Mouse (Mus musculus): ENCODE results near the gene Grap2. TPM values are rescaled to one million over a fixed set of nuclear protein-coding genes. Genes with fewer than 3 reads are reported as not detected.
"Not testable (repeated sequence)": the region's sequence is repeated elsewhere in the genome, so short reads cannot be mapped to it uniquely, and the experiment has no call there.

The Grap2 gene
- polyA plus RNA-seq, 1 experiment from 2014 or later, result 0.41 TPM

GRCm38 (mm10) chr15:80570226-80570625 is 2.2 kb upstream of the Grap2 start:
- Histone ChIP-seq H3K4me1 (peaks cover 4% of the 10 kb centered on the region; the same call in 1 of the 2 replicates), H3K27me3 (replicated peaks) (no peaks in the 10 kb centered on the region), H3K36me3 (replicated peaks) (no peaks in the 10 kb centered on the region), H3K4me2 (no peak overlapping the region), H3K4me3 (no peak overlapping the region), H3K9ac (no peak overlapping the region), H3K27ac (no peak overlapping the region), H3K9me3 (no peaks in the 10 kb centered on the region)
- no peak for ATAC-seq (replicated peaks)
- 96% methylated on average over 1 of the region's 1 CpGs for WGBS

- Histone ChIP-seq H3K36me3 (replicated peaks) (no peaks in the 10 kb centered on the region), H3K27ac (no peak overlapping the region), H3K4me3 (no peak overlapping the region), H3K4me1 (peaks cover under 1% of the 10 kb centered on the region; the same call in 1 of the 2 replicates), H3K9ac (no peak overlapping the region), H3K27me3 (replicated peaks) (no peaks in the 10 kb centered on the region), H3K4me2 (no peak overlapping the region), H3K9me3 (no peaks in the 10 kb centered on the region)
- ATAC-seq (replicated peaks), result no peak
- 74% methylated on average over 7 of the region's 7 CpGs for WGBS
Measured at GRCm38 (mm10) chr15:80571611-80572010, 783 bp upstream of the Grap2 start.

- Histone ChIP-seq H3K27me3 (replicated peaks) (peaks cover 4% of the 10 kb centered on the region; the same call in 1 of the 2 replicates), H3K9me3 (no peaks in the 10 kb centered on the region), H3K4me2 (no peak overlapping the region), H3K4me3 (no peak overlapping the region), H3K4me1 (peaks cover 12% of the 10 kb centered on the region), H3K27ac (no peak overlapping the region), H3K36me3 (replicated peaks) (no peaks in the 10 kb centered on the region), H3K9ac (no peak overlapping the region)
- 75% methylated on average over 9 of the region's 9 CpGs for WGBS
- no peak for ATAC-seq (replicated peaks)
Measured at GRCm38 (mm10) chr15:80572811-80573520, 572 bp downstream of the Grap2 start.

- H3K9ac ChIP-seq, result no peak overlapping the region
- H3K4me1 ChIP-seq, result peaks cover 12% of the 10 kb centered on the region
- H3K9me3 ChIP-seq, result no peaks in the 10 kb centered on the region
- no peak for ATAC-seq (replicated peaks)
- peaks cover 4% of the 10 kb centered on the region for H3K27me3 ChIP-seq (replicated peaks)
- no peak overlapping the region for H3K4me3 ChIP-seq
- H3K4me2 ChIP-seq, result no peak overlapping the region
- no peak overlapping the region for H3K27ac ChIP-seq
- WGBS, result 91% methylated on average over 17 of the region's 17 CpGs
- no peaks in the 10 kb centered on the region for H3K36me3 ChIP-seq (replicated peaks)
Measured at GRCm38 (mm10) chr15:80574211-80575040, 2.0 kb downstream of the Grap2 start.

- H3K27ac ChIP-seq, result no peak overlapping the region
- peaks cover 12% of the 10 kb centered on the region for H3K4me1 ChIP-seq
- no peak overlapping the region for H3K4me3 ChIP-seq
- 75% methylated on average over 13 of the region's 13 CpGs for WGBS
- H3K4me2 ChIP-seq, result no peak overlapping the region
- no peaks in the 10 kb centered on the region for H3K9me3 ChIP-seq
- no peaks in the 10 kb centered on the region for H3K36me3 ChIP-seq (replicated peaks)
- H3K9ac ChIP-seq, result no peak overlapping the region
- H3K27me3 ChIP-seq (replicated peaks), result peaks cover 4% of the 10 kb centered on the region
- no peak for ATAC-seq (replicated peaks)
Measured at GRCm38 (mm10) chr15:80575817-80576370, 3.5 kb downstream of the Grap2 start.

- H3K27ac ChIP-seq, result no peak overlapping the region
- H3K27me3 ChIP-seq (replicated peaks), result peaks cover 4% of the 10 kb centered on the region
- ATAC-seq (replicated peaks), result no peak
- H3K4me1 ChIP-seq, result peaks cover 12% of the 10 kb centered on the region
- H3K4me3 ChIP-seq, result no peak overlapping the region
- no peaks in the 10 kb centered on the region for H3K9me3 ChIP-seq
- WGBS, result 69% methylated on average over 11 of the region's 11 CpGs
- H3K4me2 ChIP-seq, result no peak overlapping the region
- no peaks in the 10 kb centered on the region for H3K36me3 ChIP-seq (replicated peaks)
- H3K9ac ChIP-seq, result no peak overlapping the region
Measured at GRCm38 (mm10) chr15:80576415-80576994, 4.1 kb downstream of the Grap2 start.

GRCm38 (mm10) chr15:80577166-80577960 is 5.0 kb downstream of the Grap2 start:
- no peak for ATAC-seq (replicated peaks)
- 9% methylated on average over 22 of the region's 22 CpGs for WGBS
- Histone ChIP-seq H3K9ac (no peak overlapping the region), H3K4me1 (peaks cover 12% of the 10 kb centered on the region), H3K27ac (no peak overlapping the region), H3K9me3 (no peaks in the 10 kb centered on the region), H3K4me3 (no peak overlapping the region), H3K4me2 (peak overlapping the region; percentile 12; the same call in 1 of the 2 replicates), H3K27me3 (replicated peaks) (peaks cover 4% of the 10 kb centered on the region), H3K36me3 (replicated peaks) (no peaks in the 10 kb centered on the region)

GRCm38 (mm10) chr15:80579121-80579520 is 6.7 kb downstream of the Grap2 start:
- Histone ChIP-seq H3K4me3 (no peak overlapping the region), H3K4me1 (peaks cover 12% of the 10 kb centered on the region), H3K27me3 (replicated peaks) (peaks cover 4% of the 10 kb centered on the region), H3K9ac (no peak overlapping the region), H3K36me3 (replicated peaks) (no peaks in the 10 kb centered on the region), H3K4me2 (no peak overlapping the region), H3K9me3 (no peaks in the 10 kb centered on the region), H3K27ac (no peak overlapping the region)
- ATAC-seq (replicated peaks), result no peak
- 66% methylated on average over 3 of the region's 3 CpGs for WGBS

- not testable (repeated sequence) for H3K36me3 ChIP-seq (replicated peaks); H3K9ac ChIP-seq; H3K27me3 ChIP-seq (replicated peaks); H3K4me2 ChIP-seq; H3K4me3 ChIP-seq; ATAC-seq (replicated peaks); H3K9me3 ChIP-seq; H3K27ac ChIP-seq
- WGBS, result 67% methylated on average over 1 of the region's 1 CpGs
- peaks cover 12% of the 10 kb centered on the region for H3K4me1 ChIP-seq
Measured at GRCm38 (mm10) chr15:80580585-80580984, 8.2 kb downstream of the Grap2 start.

- Histone ChIP-seq H3K4me1 (peaks cover 10% of the 10 kb centered on the region), H3K27me3 (replicated peaks) (peaks cover 3% of the 10 kb centered on the region; the same call in 1 of the 2 replicates), H3K4me2 (no peak overlapping the region), H3K9ac (no peak overlapping the region), H3K36me3 (replicated peaks) (no peaks in the 10 kb centered on the region), H3K9me3 (no peaks in the 10 kb centered on the region), H3K4me3 (no peak overlapping the region), H3K27ac (no peak overlapping the region)
- WGBS, result 68% methylated on average over 20 of the region's 20 CpGs
- ATAC-seq (replicated peaks), result no peak
Measured at GRCm38 (mm10) chr15:80582581-80583495, 10.4 kb downstream of the Grap2 start.

- no peaks in the 10 kb centered on the region for H3K9me3 ChIP-seq
- ATAC-seq (replicated peaks), result no peak
- H3K4me2 ChIP-seq, result no peak overlapping the region
- peaks cover 13% of the 10 kb centered on the region for H3K4me1 ChIP-seq
- no peak overlapping the region for H3K27ac ChIP-seq
- no peak overlapping the region for H3K9ac ChIP-seq
- WGBS, result 12% methylated on average over 4 of the region's 4 CpGs
- no peak overlapping the region for H3K4me3 ChIP-seq
- no peaks in the 10 kb centered on the region for H3K36me3 ChIP-seq (replicated peaks)
- 0 out of 2 replicates have a peak, but pooled peaks cover 3% of the 10 kb centered on the region for H3K27me3 ChIP-seq (replicated peaks)
Measured at GRCm38 (mm10) chr15:80586296-80586695, 13.9 kb downstream of the Grap2 start.

All from midbrain, embryonic 15.5 days (tissue).